Mouse (Mus musculus): ENCODE measurements at regions not wholly inside any gene's neighbourhood (a gene's known extent, or its start where the extent isn't known, plus 50 kb on each side); places are given as distances from the start of the nearest gene placed in this dataset.

DNA sequence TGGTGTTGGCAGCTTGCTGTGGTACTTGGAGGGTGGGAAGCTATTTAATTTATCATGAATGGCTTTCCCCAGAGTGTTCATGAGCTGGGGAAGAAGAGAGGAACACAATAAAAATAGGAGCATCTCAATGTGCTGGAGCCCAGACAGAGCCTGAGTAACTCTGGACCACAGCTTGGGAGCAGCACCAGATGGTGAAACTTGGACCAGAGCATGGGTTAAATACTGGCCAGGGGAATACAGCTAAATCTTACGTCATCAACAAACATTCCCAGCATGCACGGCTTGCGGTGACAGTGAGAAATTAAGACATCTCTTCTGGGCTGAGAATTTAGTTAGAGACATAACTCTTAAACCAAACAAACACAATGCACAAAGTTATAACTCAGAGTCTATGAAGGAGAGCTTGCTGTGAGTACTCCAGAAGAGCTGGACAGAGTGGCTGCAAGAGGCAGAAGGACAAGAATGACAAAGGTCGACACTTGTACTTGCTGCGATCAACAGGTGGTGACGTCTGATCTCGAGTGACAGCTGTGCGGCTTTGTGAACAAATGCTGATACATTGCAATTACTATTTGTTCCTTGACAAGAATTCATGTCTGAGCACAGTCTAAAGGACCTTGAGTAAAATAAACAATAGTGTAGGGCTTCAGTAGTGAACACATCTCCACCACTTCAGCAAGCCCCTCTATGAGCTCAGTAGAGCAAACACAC, 140.1 kb upstream of the Eci2 start:
- H3K4me3 ChIP-seq = no peak overlapping the region
- intact Hi-C loops (cut with DNase I) = no loop called here
- no peak for TF ChIP-seq CTCF (IDR thresholded peaks at IDR 0.05)
- no peak overlapping the region for H3K27ac ChIP-seq
- DNase-seq (ENCODE audit: extremely low spot score in 1 of 2, low spot score in 2 of 2) = no peak

DNA sequence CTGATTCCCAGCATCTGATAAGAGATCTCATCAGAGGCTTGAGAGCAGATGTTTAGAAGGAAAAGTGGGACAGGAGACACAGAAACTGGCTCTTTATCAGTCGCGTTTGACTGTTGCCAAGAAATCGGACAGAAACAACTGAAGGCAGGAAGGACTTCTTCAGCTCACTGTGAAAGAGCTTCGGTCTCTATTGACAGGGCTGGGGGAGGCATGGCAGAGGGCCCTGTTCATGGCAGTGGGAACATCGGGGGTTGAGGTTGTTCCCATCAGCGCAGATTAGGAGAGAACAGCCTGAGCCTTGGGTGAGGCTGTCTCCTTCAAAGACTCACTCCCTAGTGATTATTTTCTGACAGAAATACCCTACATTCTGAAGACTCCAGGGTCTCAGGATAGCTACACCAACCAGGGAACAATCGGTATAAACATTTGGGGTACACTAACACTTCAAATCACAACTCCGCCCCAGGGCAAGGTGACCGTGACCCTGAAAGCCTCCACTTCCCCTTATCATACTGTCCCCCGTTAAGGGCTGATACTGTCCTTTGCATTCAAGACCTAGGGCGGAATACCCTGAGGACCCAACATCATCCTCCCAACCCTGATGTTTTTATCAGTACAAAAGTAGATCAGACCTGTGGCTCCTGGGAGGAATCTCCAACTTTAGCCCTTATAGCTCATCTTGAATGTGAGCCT, 144.8 kb upstream of the Eci2 start:
- Histone ChIP-seq H3K4me3 (no peak overlapping the region), H3K27ac (no peak overlapping the region)
- no peak for TF ChIP-seq CTCF (IDR thresholded peaks at IDR 0.05)
- intact Hi-C loops (cut with DNase I) = no loop called here
- no peak for DNase-seq (ENCODE audit: extremely low spot score in 1 of 2, low spot score in 2 of 2)

DNA sequence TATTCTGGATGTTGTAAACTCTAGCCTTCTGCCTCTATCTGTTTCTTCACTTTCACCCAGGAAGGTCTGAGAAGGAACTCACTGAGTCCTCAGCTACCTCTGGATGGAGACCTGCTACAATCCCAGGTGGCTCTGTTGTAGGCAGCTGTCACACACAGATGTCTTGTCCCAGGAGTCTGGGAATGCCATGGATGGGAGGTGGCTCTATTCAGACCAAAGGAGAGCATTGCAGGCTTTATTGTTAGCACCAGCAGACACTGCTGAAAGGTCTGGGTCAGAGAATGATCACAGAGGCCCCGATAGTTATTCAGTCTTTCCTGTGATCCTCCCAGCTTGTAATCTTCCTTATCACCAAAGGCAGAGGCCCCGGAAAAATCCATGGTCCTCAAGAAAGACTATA, 146.6 kb upstream of the Eci2 start:
- intact Hi-C loops (cut with DNase I) = no loop called here
- H3K27ac ChIP-seq = no peak overlapping the region
- no peak for TF ChIP-seq CTCF (IDR thresholded peaks at IDR 0.05)

DNA sequence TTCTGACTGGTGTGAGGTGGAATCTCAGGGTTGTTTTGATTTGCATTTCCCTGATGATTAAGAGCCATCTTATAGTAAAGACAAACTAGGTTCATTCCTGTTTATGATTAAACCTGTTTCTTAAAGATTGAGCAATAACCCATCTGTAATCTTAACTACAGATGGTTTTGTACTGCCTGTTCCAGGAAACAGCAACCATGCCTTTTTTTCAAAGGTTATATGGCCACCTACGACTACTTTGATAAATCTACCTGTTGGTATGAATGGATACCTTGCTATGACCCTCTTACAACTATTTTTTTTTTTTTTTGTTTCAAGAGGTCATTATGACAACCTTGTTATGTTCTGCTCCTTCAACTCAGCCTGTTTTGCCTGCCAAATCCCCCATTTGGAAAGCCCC, 148.7 kb upstream of the Eci2 start:
- TF ChIP-seq CTCF (IDR thresholded peaks at IDR 0.05) = no peak

More for the DNA sequence above, 146.6 kb upstream of the Eci2 start:
- DNase-seq (ENCODE audit: extremely low spot score in 1 of 2, low spot score in 2 of 2) = no peak
- H3K4me3 ChIP-seq = no peak overlapping the region

GRCm38 (mm10) chr13:35177305-35177704, 150.4 kb upstream of the Eci2 start:
- TF ChIP-seq CTCF (IDR thresholded peaks at IDR 0.05) = no peak
- no peak overlapping the region for H3K4me3 ChIP-seq
- intact Hi-C loops (cut with DNase I) = no loop called here
- DNase-seq (ENCODE audit: extremely low spot score in 1 of 2, low spot score in 2 of 2) = no peak
- H3K27ac ChIP-seq = no peak overlapping the region

More for the DNA sequence above, 148.7 kb upstream of the Eci2 start:
- no peak for DNase-seq (ENCODE audit: extremely low spot score in 1 of 2, low spot score in 2 of 2)
- intact Hi-C loops (cut with DNase I) = no loop called here
- Histone ChIP-seq H3K27ac (no peak overlapping the region), H3K4me3 (no peak overlapping the region)

- Histone ChIP-seq H3K4me3 (no peak overlapping the region), H3K27ac (no peak overlapping the region)
- intact Hi-C loops (cut with DNase I) = no loop called here
- DNase-seq (ENCODE audit: extremely low spot score in 1 of 2, low spot score in 2 of 2) = peak; percentile 27 to 35
- TF ChIP-seq CTCF (IDR thresholded peaks at IDR 0.05) = no peak
Measured at GRCm38 (mm10) chr13:35189028-35189711, 162.3 kb upstream of the Eci2 start.

DNA sequence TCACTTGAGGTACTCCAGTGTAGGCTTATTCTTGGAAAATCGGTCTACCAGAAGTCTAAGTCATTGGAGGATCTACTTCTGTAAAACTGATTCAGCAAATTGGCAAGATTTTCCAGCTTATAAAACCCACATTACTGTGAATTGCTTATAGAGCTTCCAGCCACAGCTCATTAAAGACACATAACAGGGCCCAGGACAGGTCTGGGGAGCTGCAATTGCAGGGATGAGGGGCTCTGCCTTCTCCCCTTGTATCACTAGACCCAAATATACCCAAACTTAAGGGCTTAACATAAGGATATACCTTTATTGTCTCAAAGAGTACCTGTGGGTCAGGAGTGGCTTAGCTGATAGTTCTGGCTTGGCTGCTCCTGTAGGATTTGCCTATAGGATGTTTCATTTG, 175.2 kb upstream of the Eci2 start:
- Histone ChIP-seq H3K4me3 (no peak overlapping the region), H3K27ac (no peak overlapping the region)
- TF ChIP-seq CTCF (IDR thresholded peaks at IDR 0.05) = no peak
- intact Hi-C loops (cut with DNase I) = no loop called here
- DNase-seq (ENCODE audit: extremely low spot score in 1 of 2, low spot score in 2 of 2) = no peak

GRCm38 (mm10) chr13:35208319-35208718, 181.4 kb upstream of the Eci2 start:
- intact Hi-C loops (cut with DNase I) = no loop called here
- no peak for DNase-seq (ENCODE audit: extremely low spot score in 1 of 2, low spot score in 2 of 2)
- no peak overlapping the region for H3K27ac ChIP-seq
- H3K4me3 ChIP-seq = no peak overlapping the region
- TF ChIP-seq CTCF (IDR thresholded peaks at IDR 0.05) = no peak

- intact Hi-C loops (cut with DNase I) = no loop called here
- no peak for TF ChIP-seq CTCF (IDR thresholded peaks at IDR 0.05)
- DNase-seq (ENCODE audit: extremely low spot score in 1 of 2, low spot score in 2 of 2) = no peak
- H3K4me3 ChIP-seq = no peak overlapping the region
- H3K27ac ChIP-seq = no peak overlapping the region
Measured at GRCm38 (mm10) chr13:35209551-35209950, 182.7 kb upstream of the Eci2 start.

GRCm38 (mm10) chr13:35211834-35212233, 184.9 kb upstream of the Eci2 start:
- no peak for TF ChIP-seq CTCF (IDR thresholded peaks at IDR 0.05)
- intact Hi-C loops (cut with DNase I) = no loop called here
- H3K4me3 ChIP-seq = no peak overlapping the region

GRCm38 (mm10) chr13:35212276-35212675, 185.4 kb upstream of the Eci2 start:
- intact Hi-C loops (cut with DNase I) = no loop called here
- Histone ChIP-seq H3K4me3 (no peak overlapping the region), H3K27ac (no peak overlapping the region)
- no peak for TF ChIP-seq CTCF (IDR thresholded peaks at IDR 0.05)
- DNase-seq (ENCODE audit: extremely low spot score in 1 of 2, low spot score in 2 of 2) = no peak

More at GRCm38 (mm10) chr13:35211834-35212233, 184.9 kb upstream of the Eci2 start:
- DNase-seq (ENCODE audit: extremely low spot score in 1 of 2, low spot score in 2 of 2) = no peak
- H3K27ac ChIP-seq = no peak overlapping the region

DNA sequence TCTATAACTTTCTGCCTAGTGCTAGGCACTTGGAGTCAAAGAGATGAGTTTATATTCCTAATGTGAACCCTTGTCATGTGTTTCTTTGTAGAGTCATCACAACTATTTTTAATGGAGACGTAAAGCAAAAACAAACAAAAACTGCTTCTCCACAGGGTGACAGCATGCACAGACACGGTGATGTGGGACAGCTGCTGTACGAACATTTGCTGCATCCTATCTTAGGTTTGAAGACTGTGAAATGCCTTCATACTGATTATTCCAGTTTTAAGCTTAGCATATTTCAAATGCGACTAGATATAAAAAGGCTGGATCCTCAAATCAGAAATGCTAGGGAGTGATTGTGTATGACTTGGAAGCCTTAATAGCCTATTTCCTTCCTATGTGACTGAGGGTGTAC, 187.3 kb upstream of the Eci2 start:
- DNase-seq (ENCODE audit: extremely low spot score in 1 of 2, low spot score in 2 of 2) = no peak
- intact Hi-C loops (cut with DNase I) = no loop called here
- Histone ChIP-seq H3K4me3 (no peak overlapping the region), H3K27ac (no peak overlapping the region)
- TF ChIP-seq CTCF (IDR thresholded peaks at IDR 0.05) = no peak

Data from left cerebral cortex, adult 2 months (tissue).